Mouse (Mus musculus) kidney, postnatal 14 days (tissue): ENCODE results near the gene Dock4.

Source experiments
- DNase-seq: peaks from one replicate; pipeline ENCODE4 v3.0.0; 2022; ENCODE audit warnings: mixed read lengths

Dock4 gene

GRCm38 (mm10) chr12:40574051-40574450 is 128.3 kb downstream of the Dock4 start:
- DNase-seq = no peak

GRCm38 (mm10) chr12:40576749-40577148 is 131.0 kb downstream of the Dock4 start:
- no peak for DNase-seq

DNA sequence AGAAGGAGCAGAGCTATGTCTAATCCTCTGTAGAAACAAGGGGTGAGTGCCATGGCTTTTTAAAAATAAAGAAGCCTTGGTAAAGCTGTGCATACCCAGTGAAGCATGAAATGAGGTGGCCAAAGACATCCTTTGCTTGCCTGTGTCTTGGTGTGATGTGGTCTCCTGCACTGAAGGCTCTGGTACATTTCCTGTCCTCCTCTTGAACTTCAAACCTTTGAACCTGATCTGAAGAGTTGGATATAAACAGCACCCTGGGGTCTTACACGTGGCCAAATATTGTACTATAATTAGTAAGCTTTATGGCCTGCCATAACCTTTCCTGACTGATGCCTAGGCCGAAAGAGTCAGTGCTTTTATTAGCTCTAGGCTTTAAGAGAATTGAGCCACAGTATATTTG is 134.6 kb downstream of the Dock4 start:
- no peak for DNase-seq

- no peak for DNase-seq
Observed at GRCm38 (mm10) chr12:40581037-40581436, 135.3 kb downstream of the Dock4 start.

GRCm38 (mm10) chr12:40582059-40582458 is 136.3 kb downstream of the Dock4 start:
- DNase-seq = no peak

GRCm38 (mm10) chr12:40584526-40585289 is 139.0 kb downstream of the Dock4 start:
- no peak for DNase-seq

GRCm38 (mm10) chr12:40585456-40586141 is 139.8 kb downstream of the Dock4 start:
- no peak for DNase-seq

- no peak for DNase-seq
Observed at GRCm38 (mm10) chr12:40594161-40594560, 148.4 kb downstream of the Dock4 start.

DNA sequence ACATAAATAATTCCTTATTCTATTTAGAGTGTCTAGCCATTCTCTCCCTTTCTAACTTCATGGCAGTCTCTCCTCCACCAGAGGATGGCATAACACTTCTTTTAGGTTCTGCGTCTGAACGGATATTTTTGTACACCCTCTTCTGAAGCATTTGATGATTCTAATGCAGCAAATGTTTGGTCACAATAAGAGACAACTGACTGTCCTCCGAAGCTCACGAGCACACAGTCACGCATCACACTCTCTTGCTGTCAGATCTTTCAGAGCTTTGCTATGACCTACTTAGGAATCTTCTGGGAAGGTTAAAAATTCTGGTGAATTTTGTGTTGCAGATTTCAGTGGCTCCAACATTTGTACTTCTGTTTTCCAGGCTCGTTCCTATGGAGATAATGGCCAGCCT is 149.7 kb downstream of the Dock4 start:
- no peak for DNase-seq

- no peak for DNase-seq
Observed at GRCm38 (mm10) chr12:40596020-40596419, 150.3 kb downstream of the Dock4 start.

DNA sequence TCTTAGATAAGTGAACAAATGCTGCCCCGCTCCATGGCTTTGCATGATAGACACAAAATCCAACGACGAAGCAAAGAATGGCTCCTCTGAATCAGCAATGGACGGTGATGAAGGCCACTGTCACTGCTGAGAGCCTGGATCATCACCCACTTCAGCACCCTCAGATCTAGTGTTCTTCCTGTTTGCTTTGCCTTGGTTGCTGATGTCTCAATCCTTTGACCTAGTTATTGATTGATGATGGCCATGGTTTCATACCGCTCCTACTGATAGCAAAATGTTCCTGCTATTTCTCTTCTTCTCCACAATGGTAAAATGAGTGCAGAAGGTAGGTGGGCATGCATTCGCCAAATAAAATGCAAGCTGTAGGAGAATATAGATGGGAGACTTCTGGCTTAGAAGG is 150.7 kb downstream of the Dock4 start:
- no peak for DNase-seq

DNA sequence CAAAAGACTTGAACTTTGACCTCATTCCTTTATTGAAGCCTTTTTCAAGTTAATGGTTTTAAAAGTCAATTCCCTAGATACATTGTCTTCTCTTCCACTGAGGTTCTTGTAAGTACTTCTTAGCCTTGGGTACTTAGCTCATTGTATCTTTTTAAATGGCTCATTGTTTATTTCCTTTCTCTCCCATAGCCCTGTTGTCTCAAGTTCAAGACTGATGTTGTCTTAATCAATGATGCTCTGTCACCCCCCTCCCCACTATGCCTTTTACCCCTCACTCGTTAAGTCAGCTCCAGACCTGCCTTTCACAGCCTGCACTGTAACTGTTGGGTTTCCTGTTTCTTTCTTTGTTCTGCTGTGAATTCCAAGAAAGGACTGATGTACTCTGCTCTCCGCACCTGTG is 154.2 kb downstream of the Dock4 start:
- no peak for DNase-seq

GRCm38 (mm10) chr12:40605565-40605964 is 159.8 kb downstream of the Dock4 start:
- DNase-seq = no peak

GRCm38 (mm10) chr12:40622926-40623325 is 177.2 kb downstream of the Dock4 start:
- no peak for DNase-seq

DNA sequence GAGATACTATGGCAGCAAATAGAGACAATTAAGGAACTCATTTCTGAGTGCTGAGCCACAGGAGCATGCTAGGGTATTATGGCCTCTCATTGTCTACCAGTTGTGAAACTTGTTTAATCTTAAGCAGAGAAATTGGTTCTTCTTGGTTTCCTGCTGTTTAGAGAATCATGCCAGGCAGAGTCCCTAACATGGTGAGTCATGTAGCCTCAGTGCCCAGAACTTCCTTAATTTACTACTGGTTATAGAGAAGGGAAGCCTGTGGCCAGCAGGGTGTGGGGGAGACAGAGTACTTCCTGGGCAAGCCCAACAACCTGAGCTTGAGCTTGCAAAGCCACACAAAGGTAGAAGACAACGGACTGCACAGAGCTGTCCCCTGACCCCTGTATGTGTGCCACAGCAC is 180.8 kb downstream of the Dock4 start:
- no peak for DNase-seq

DNA sequence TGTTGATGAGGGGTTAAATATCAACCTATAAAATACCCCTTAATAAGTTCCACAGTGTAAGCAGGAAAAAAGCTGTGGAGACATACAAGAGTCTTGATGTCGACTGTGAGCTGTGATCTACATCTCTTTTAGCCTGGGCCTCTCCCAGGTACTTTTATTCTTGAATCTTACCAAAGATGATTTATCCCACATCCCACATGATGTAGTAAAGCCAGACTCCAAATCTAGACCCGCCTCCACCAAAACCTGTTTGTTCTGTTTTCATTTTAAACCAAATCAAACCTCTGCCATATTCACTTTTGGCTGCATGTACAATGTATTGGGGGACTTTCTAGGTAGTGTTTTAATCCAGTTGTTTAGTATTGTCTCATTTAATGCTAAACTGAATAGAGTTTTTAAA is 187.5 kb downstream of the Dock4 start:
- DNase-seq = no peak

DNA sequence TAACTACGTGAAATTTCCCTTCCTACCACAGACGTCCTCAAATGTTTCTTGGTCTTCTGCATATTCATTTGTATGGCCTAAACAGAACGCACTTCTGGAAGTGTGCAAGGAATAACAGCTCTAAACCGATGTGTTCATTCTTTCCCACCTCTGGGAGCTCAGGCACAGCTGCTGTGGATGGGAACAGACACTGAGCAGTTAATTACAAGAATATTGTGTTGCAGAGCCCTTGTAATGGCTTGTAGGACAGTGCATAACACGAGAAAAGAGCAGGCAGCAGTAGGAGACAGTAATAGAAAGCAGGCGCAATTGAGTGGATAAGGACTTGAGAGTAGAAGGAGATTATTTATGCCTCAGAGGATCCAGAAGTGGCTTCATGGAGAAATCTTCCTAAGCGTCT is 188.4 kb downstream of the Dock4 start:
- no peak for DNase-seq

DNA sequence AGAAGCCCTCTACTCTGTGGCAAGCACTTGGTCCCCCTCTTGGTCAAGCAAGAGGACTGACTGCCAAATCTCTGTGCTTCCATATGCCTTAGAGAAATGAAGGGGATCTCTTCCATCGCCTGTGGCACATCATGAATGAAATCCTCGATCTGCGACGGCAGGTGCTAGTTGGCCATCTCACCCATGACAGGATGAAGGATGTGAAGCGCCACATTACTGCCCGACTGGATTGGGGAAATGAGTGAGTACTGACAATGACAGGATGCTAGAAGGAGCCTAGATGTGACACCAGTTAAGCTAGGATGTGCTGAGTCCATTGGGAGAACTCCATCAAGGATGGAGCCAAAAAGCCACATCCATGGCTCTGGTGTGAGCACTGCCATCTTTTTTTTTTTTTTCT is 190.2 kb downstream of the Dock4 start:
- DNase-seq = no peak

GRCm38 (mm10) chr12:40637427-40637826 is 191.7 kb downstream of the Dock4 start:
- DNase-seq = no peak

- DNase-seq = no peak
Observed at GRCm38 (mm10) chr12:40645869-40646268, 200.1 kb downstream of the Dock4 start.

DNA sequence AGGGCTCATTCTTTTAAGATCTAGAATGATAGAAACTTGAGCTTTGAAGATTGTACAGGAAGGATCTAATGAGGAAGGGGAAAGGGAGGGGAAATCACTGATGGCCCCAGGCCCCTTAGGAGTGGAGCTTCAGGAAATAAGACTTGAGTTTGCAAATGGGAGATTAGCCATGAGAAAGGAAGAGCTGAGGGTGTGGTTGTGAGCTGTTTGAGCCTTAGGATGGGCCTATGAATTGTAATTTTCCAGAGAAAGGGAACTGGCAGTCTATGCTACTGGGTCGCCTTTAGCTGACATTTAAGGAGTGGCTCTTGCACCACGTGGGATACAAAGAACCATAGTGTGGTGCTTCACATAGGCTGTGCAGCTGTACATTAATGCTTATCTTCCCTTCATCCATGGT is 208.6 kb downstream of the Dock4 start:
- peak; percentile 5 for DNase-seq

DNA sequence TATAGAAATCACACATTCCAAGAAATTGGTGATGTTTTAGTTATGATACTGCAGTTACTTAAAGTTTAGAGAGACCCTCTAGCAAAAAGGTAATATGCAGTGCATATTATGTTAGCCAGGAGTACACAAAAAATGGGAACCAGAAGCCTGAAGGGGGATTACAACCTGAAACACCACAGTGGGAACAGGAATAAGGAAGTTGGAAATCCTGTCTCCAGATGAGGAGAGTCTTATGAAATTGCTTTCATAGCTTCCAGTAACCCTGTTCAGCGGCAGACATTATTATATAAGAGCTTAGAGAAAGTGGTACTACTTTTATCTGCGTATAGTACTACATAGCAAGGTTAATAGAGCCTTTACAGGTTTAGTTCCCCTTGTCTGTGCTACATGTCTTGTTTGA is 210.1 kb downstream of the Dock4 start:
- no peak for DNase-seq

- peak; percentile 11 for DNase-seq
Observed at GRCm38 (mm10) chr12:40656438-40656837, 210.7 kb downstream of the Dock4 start.

DNA sequence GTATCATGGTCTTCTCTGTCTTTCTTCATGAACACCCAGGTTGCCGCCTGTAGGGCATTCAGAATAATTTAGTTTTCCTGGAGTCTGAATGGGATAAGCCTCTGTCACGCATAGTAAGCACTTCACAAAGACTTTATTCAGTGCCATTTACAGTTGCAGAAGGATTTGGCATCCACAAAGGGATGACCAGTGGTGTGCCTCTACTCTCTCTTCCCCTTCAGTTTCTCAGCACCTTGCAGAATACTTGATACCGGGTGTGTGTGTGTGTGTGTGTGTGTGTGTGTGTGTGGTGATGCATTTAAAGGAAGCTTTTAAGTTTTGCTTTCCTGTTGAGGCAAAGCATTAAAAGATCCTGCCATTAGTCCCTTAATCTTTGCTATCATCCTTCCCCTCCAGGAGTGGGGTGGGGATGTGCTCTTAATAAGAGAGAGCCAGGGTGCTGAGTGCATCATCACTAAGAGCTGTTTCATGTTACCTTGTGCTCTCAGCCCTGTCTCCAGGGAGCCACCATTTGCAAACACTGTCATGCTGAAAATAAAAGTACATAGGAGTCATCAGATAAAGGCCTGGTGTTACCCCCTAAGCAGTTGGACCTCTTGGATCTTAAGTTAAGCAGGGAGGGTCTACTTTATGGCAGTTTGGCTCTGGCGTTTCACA is 211.6 kb downstream of the Dock4 start:
- no peak for DNase-seq
